Mouse (Mus musculus) urinary bladder, postnatal 4 days (tissue): ENCODE results near the gene Aak1.
"Not testable (repeated sequence)": the region's sequence is repeated elsewhere in the genome, so short reads cannot be mapped to it uniquely, and the experiment has no call there.

Experiments
- DNase-seq, 2 experiments: peaks; one replicate each; pipeline ENCODE4 v3.0.0; 2021 to 2022; ENCODE audit warnings: low spot score in 2 of 2

Aak1 gene

GRCm38 (mm10) chr6:87018874-87019273 is 169.6 kb downstream of the Aak1 start:
- no peak for DNase-seq

- DNase-seq, result no peak
These were observed 172.5 kb downstream of the Aak1 start for GRCm38 (mm10) chr6:87021791-87022190.

GRCm38 (mm10) chr6:87026980-87027379 is 177.7 kb downstream of the Aak1 start:
- no peak for DNase-seq

GRCm38 (mm10) chr6:87028881-87029280 is 179.6 kb downstream of the Aak1 start:
- no peak for DNase-seq

- DNase-seq, result not testable (repeated sequence)
These were observed 182.0 kb downstream of the Aak1 start for GRCm38 (mm10) chr6:87031310-87031709.

- no peak for DNase-seq
These were observed 183.1 kb downstream of the Aak1 start for GRCm38 (mm10) chr6:87032401-87032800.

GRCm38 (mm10) chr6:87034395-87034794 is 185.1 kb downstream of the Aak1 start:
- DNase-seq, result no peak

- no peak for DNase-seq
These were observed 188.7 kb downstream of the Aak1 start for GRCm38 (mm10) chr6:87037826-87038620.

GRCm38 (mm10) chr6:87039161-87039560 is 189.8 kb downstream of the Aak1 start:
- DNase-seq, result no peak

- DNase-seq, result no peak
These were observed 191.7 kb downstream of the Aak1 start for GRCm38 (mm10) chr6:87040971-87041370.

- no peak for DNase-seq
These were observed 192.1 kb downstream of the Aak1 start for GRCm38 (mm10) chr6:87041431-87041830.

- no peak for DNase-seq
These were observed 192.7 kb downstream of the Aak1 start for GRCm38 (mm10) chr6:87042004-87042336.

GRCm38 (mm10) chr6:87042337-87043130 is 193.2 kb downstream of the Aak1 start, which contains the start of gene Gfpt1:
Gene Gfpt1 (plus strand): TSS chr6:87042846.
- DNase-seq, result peak; percentile 96

GRCm38 (mm10) chr6:87043131-87043516 is 193.8 kb downstream of the Aak1 start:
- DNase-seq, result no peak

- no peak for DNase-seq
These were observed 195.6 kb downstream of the Aak1 start for GRCm38 (mm10) chr6:87044895-87045294.

- DNase-seq, result no peak
These were observed 196.2 kb downstream of the Aak1 start for GRCm38 (mm10) chr6:87045507-87045906.

- DNase-seq, result not testable (repeated sequence)
These were observed 199.4 kb downstream of the Aak1 start for GRCm38 (mm10) chr6:87048712-87049111.

GRCm38 (mm10) chr6:87051886-87052425 is 202.6 kb downstream of the Aak1 start:
- no peak for DNase-seq
